Mouse (Mus musculus) liver, adult 2 months (tissue): ENCODE measurements at regions not wholly inside any gene's neighbourhood (a gene's known extent, or its start where the extent isn't known, plus 50 kb on each side); places are given as distances from the start of the nearest gene placed in this dataset.
"Not testable (repeated sequence)": the region's sequence is repeated elsewhere in the genome, so short reads cannot be mapped to it uniquely, and the experiment has no call there.

ENCODE experiments used
- DNase-seq: peaks from one replicate; pipeline ENCODE4 v3.0.0-alpha.2; 2011; ENCODE audit warnings: low read depth, low spot score; ENCODE audit errors: extremely low read depth
- H3K27ac ChIP-seq: fragments of 200-500 bp; replicated peaks from 2 replicates; pipeline ENCODE4 v1.5.1; 2012; ENCODE audit warnings: low read depth, mild to moderate bottlenecking, control low read depth, inconsistent platforms, low read length; ENCODE audit not compliant: insufficient read depth
- H3K27me3 ChIP-seq: fragments of 200-500 bp; 2 replicates; pipeline ENCODE4 v1.6.1; 2012; ENCODE audit warnings: mild to moderate bottlenecking, moderate library complexity, low read length, inconsistent platforms; ENCODE audit not compliant: control insufficient read depth, insufficient read depth
- H3K36me3 ChIP-seq: fragments of 200-500 bp; 2 replicates; pipeline ENCODE4 v1.6.1; 2012; ENCODE audit warnings: low read length, inconsistent platforms; ENCODE audit not compliant: control insufficient read depth, insufficient read depth
- H3K4me1 ChIP-seq: fragments of 200-500 bp; 2 replicates; pipeline ENCODE4 v1.6.1; 2011; ENCODE audit warnings: low read length; ENCODE audit not compliant: control insufficient read depth, insufficient read depth
- H3K4me3 ChIP-seq: fragments of 200-500 bp; 2 replicates; pipeline ENCODE4 v1.5.1; 2011; ENCODE audit warnings: low read depth, mild to moderate bottlenecking, control low read depth, low read length, moderate library complexity; ENCODE audit not compliant: insufficient read depth
- H3K79me2 ChIP-seq: fragments of 200-500 bp; 2 replicates; pipeline ENCODE4 v1.6.1; 2012; ENCODE audit warnings: inconsistent platforms, mild to moderate bottlenecking, low read length, moderate library complexity; ENCODE audit not compliant: control insufficient read depth, insufficient read depth
- H3K9ac ChIP-seq: fragments of 200-500 bp; 2 replicates; pipeline ENCODE4 v1.6.1; 2012; ENCODE audit warnings: low read depth, mild to moderate bottlenecking, control low read depth, inconsistent platforms, low read length
- CTCF ChIP-seq: fragments of 200-500 bp; IDR thresholded peaks from 2 replicates; pipeline ENCODE4 v1.5.1; 2011; ENCODE audit warnings: low read depth, low read length, control low read depth
- POLR2A ChIP-seq: fragments of 200-500 bp; IDR thresholded peaks from 2 replicates; pipeline ENCODE4 v1.6.1; 2011; ENCODE audit warnings: low read length, control low read depth; ENCODE audit not compliant: insufficient read depth; ENCODE audit errors: extremely low read depth
- WGBS: fragments of 180-500 bp; shearing (Covaris S2); methylation state at CpG from one replicate; pipeline ENCODE4 v1.1.7; 2018; 5-methylcytosine and 5-hydroxymethylcytosine counted together

DNA sequence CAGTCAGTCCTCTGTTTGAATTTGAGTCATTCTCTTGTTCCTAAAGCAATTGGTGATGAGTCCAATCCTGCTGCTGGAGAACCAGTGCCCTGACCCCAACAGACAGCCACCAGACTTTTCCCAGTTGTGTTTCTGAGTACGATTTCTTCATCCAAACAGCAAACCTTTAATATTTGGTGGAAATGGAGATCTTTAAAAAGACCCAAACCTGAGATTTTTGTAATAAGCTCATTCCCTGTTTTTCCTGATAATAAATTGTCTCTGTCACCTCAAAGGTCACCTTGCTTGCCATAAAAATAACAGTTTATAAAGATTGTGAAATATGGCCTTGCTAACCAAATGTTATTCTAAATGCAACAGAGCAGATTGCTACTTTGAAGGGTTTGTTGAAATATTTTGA, 199.0 kb downstream of the Fam43a start:
- H3K27ac ChIP-seq: no peak overlapping the region

DNA sequence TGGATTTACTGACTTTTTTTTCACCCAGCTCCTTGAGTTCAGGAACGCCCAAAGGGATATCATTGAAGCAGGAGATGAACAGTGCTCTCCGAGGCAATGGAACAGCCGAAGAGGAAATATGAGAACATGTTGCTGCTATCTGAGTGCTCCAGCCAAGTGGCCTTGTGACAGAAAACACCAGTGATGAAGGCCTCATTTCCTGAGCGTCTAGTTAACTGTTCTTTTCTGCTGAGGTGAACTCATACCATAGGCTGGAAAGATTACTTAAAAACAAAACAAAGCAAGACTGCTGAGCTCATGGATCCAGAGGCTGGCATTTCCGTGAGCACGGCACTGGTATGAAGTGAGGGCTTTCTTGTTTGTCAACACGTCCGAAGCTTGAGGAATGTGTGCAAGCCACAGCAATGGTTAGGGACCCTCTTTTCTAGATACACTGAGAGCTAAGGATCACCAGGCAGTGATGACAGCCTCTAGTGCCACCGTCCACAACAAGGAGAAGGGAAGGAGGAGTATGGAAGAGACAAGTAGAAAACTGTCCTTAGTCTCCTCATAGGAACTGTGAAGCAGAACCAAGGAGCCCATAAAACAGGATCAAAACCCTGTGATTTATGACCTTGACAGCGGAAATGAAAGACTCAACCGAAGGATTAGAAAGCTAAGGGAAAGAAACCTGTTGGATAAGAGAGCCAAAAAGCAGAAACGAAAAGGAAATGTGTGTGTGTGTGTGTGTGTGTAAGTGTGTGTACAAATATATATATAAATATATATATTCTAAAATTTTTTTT, 200.4 kb downstream of the Fam43a start:
- Histone ChIP-seq H3K4me1 (peaks cover 10% of the 10 kb centered on the region), H3K9ac (no peak overlapping the region), H3K79me2 (no peaks in the 10 kb centered on the region), H3K4me3 (no peak overlapping the region), H3K36me3 (no peaks in the 10 kb centered on the region), H3K27ac (0 out of 2 replicates have a peak overlapping the region, but pooled peaks have one; percentile 8), H3K27me3 (no peaks in the 10 kb centered on the region)
- WGBS: 75% methylated on average over 12 of the region's 12 CpGs
- no peak for DNase-seq
- TF ChIP-seq POLR2A: no peak
- TF ChIP-seq CTCF: no peak

More for the DNA sequence above, 199.0 kb downstream of the Fam43a start:
- Histone ChIP-seq H3K4me3 (no peak overlapping the region), H3K9ac (no peak overlapping the region), H3K27me3 (no peaks in the 10 kb centered on the region), H3K36me3 (no peaks in the 10 kb centered on the region), H3K4me1 (peaks cover 12% of the 10 kb centered on the region), H3K79me2 (no peaks in the 10 kb centered on the region)
- TF ChIP-seq CTCF (no peak), POLR2A (no peak)
- DNase-seq: no peak
- 80% methylated on average over 1 of the region's 1 CpGs for WGBS

DNA sequence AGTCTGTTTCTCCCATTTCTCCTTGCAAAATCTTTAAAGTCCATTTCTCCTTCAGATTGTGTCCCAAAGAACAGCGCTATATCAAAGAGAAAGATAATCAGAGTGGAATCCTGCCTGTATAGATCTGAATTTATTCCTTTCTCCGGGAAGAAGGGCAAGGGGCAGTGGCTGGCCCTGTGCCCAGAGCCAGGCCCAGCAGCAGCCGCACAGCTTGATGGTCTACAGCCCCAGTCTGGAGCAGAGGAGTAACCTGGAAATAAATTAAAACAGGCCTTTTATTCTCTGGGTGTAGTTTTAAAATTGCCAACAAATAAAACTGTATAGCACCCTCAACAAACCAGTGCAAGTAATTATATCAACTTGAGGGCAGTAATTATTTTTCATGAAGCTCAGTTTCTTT, 204.5 kb downstream of the Fam43a start:
- H3K4me3 ChIP-seq: no peak overlapping the region
- H3K79me2 ChIP-seq: no peaks in the 10 kb centered on the region
- DNase-seq: no peak
- TF ChIP-seq CTCF: no peak
- TF ChIP-seq POLR2A: no peak
- peaks cover 4% of the 10 kb centered on the region for H3K4me1 ChIP-seq
- WGBS: 68% methylated on average over 3 of the region's 3 CpGs
- H3K27ac ChIP-seq: no peak overlapping the region
- no peak overlapping the region for H3K9ac ChIP-seq
- no peaks in the 10 kb centered on the region for H3K27me3 ChIP-seq
- no peaks in the 10 kb centered on the region for H3K36me3 ChIP-seq

DNA sequence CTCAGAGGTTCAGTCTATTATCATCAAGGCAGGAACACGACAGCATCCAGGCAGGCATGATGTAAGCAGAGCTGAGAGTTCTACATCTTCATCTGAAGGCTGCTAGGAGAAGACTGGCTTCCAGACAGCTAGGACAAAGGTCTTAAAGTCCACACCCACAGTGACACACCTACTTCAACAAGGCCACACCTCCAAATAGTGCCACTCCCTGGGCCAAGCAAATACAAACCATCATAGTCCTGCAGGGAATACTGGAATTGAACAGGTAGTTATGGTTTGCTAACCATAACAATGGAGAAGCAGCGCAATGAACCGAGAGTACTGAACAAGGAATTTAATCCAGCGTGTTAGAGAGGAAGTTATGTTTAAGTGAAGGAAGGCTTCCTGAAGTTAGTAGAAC, 206.7 kb downstream of the Fam43a start:
- H3K79me2 ChIP-seq, H3K4me1 ChIP-seq, H3K4me3 ChIP-seq, H3K36me3 ChIP-seq, H3K27ac ChIP-seq, DNase-seq, H3K9ac ChIP-seq, H3K27me3 ChIP-seq: not testable (repeated sequence)
- 88% methylated on average over 4 of the region's 4 CpGs for WGBS

DNA sequence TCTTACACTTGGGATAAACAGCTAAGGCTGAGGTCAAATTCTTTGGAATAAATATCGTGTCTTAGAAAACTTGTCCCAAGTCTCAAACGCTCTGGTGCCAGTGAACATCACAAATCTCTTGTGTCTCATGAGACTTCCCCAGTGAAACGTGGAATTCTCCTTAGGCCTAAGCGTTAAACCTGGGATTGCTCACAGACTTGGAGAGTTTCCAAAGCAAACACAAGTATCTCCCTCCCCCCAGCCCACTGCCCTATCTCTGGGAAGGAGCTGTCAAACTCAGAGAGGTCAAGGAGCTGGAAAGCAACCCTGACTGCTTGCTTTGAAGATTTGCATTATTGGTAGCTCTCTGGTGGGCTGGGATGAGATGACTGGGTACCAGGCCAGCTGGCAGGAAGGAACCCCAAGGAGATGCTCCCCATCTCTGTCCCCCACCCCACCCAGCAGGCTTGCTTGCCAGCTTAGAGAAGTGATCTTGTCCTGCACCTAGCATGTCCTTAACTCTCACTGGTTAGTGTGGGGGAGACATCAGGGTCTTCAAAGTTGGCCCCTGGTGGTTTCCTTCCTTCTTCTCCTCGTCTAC, 219.1 kb downstream of the Fam43a start:
- DNase-seq: no peak
- TF ChIP-seq POLR2A (no peak), CTCF (no peak)
- 67% methylated on average over 5 of the region's 5 CpGs for WGBS
- H3K27me3 ChIP-seq: no peaks in the 10 kb centered on the region
- H3K9ac ChIP-seq: no peak overlapping the region
- no peak overlapping the region for H3K27ac ChIP-seq
- peaks cover 10% of the 10 kb centered on the region for H3K4me1 ChIP-seq
- no peak overlapping the region for H3K4me3 ChIP-seq
- H3K79me2 ChIP-seq: no peaks in the 10 kb centered on the region
- no peaks in the 10 kb centered on the region for H3K36me3 ChIP-seq

- no peak overlapping the region for H3K9ac ChIP-seq
- DNase-seq: no peak
- TF ChIP-seq POLR2A: no peak
- TF ChIP-seq CTCF: no peak
- 93% methylated on average over 4 of the region's 4 CpGs for WGBS
- H3K4me3 ChIP-seq: no peak overlapping the region
- no peaks in the 10 kb centered on the region for H3K79me2 ChIP-seq
- H3K4me1 ChIP-seq: peaks cover 10% of the 10 kb centered on the region
- no peaks in the 10 kb centered on the region for H3K36me3 ChIP-seq
- no peaks in the 10 kb centered on the region for H3K27me3 ChIP-seq
- H3K27ac ChIP-seq: no peak overlapping the region
Measured at GRCm38 (mm10) chr16:30819342-30819741, 219.8 kb downstream of the Fam43a start.
